Mouse (Mus musculus): Measurements from ENCODE around the gene Bahcc1. TPM values are rescaled to one million over a fixed set of nuclear protein-coding genes. Genes with fewer than 3 reads are reported as not detected.

Gene Bahcc1
- polyA plus RNA-seq, 1 experiment: 10.1 TPM

GRCm38 (mm10) chr11:120307566-120308430 is 75.1 kb downstream of the Bahcc1 start:
- Histone ChIP-seq H3K27ac (ENCODE audit: insufficient read depth, low read length) (no peak overlapping the region), H3K4me1 (ENCODE audit: control insufficient read depth, insufficient read depth, low read length) (peaks cover 9% of the 10 kb centered on the region), H3K4me3 (ENCODE audit: insufficient read depth, low read length) (no peak overlapping the region)
- TF ChIP-seq CTCF (IDR thresholded peaks at IDR 0.05; ENCODE audit: extremely low read depth, insufficient read depth, low read length) (peak; percentile 95), POLR2A (IDR thresholded peaks at IDR 0.05; ENCODE audit: extremely low read depth, insufficient read depth, low read length) (no peak)

GRCm38 (mm10) chr11:120308441-120309320 is 75.9 kb downstream of the Bahcc1 start:
- H3K4me1 ChIP-seq (ENCODE audit: control insufficient read depth, insufficient read depth, low read length): peaks cover 9% of the 10 kb centered on the region
- no peak overlapping the region for H3K27ac ChIP-seq (ENCODE audit: insufficient read depth, low read length)
- H3K4me3 ChIP-seq (ENCODE audit: insufficient read depth, low read length): no peak overlapping the region
- no peak for TF ChIP-seq CTCF (IDR thresholded peaks at IDR 0.05; ENCODE audit: extremely low read depth, insufficient read depth, low read length)
- no peak for TF ChIP-seq POLR2A (IDR thresholded peaks at IDR 0.05; ENCODE audit: extremely low read depth, insufficient read depth, low read length)

GRCm38 (mm10) chr11:120310813-120311312 is 78.1 kb downstream of the Bahcc1 start:
- H3K27ac ChIP-seq (ENCODE audit: insufficient read depth, low read length): no peak overlapping the region
- H3K4me3 ChIP-seq (ENCODE audit: insufficient read depth, low read length): peak overlapping the region; percentile 40
- TF ChIP-seq POLR2A (IDR thresholded peaks at IDR 0.05; ENCODE audit: extremely low read depth, insufficient read depth, low read length): peak; percentile 85
- no peak for TF ChIP-seq CTCF (IDR thresholded peaks at IDR 0.05; ENCODE audit: extremely low read depth, insufficient read depth, low read length)
- peaks cover 4% of the 10 kb centered on the region for H3K4me1 ChIP-seq (ENCODE audit: control insufficient read depth, insufficient read depth, low read length)

- TF ChIP-seq CTCF (IDR thresholded peaks at IDR 0.05; ENCODE audit: extremely low read depth, insufficient read depth, low read length): no peak
- TF ChIP-seq POLR2A (IDR thresholded peaks at IDR 0.05; ENCODE audit: extremely low read depth, insufficient read depth, low read length): no peak
- peaks cover 3% of the 10 kb centered on the region; the same call in 1 of the 2 replicates for H3K4me1 ChIP-seq (ENCODE audit: control insufficient read depth, insufficient read depth, low read length)
- H3K4me3 ChIP-seq (ENCODE audit: insufficient read depth, low read length): peak overlapping the region; percentile 40; the same call in 1 of the 2 replicates
- no peak overlapping the region for H3K27ac ChIP-seq (ENCODE audit: insufficient read depth, low read length)
Measured at GRCm38 (mm10) chr11:120311561-120311960, 78.8 kb downstream of the Bahcc1 start.

GRCm38 (mm10) chr11:120312069-120312468 is 79.3 kb downstream of the Bahcc1 start:
- Histone ChIP-seq H3K4me3 (ENCODE audit: insufficient read depth, low read length) (no peak overlapping the region), H3K4me1 (ENCODE audit: control insufficient read depth, insufficient read depth, low read length) (peaks cover 3% of the 10 kb centered on the region; the same call in 1 of the 2 replicates), H3K27ac (ENCODE audit: insufficient read depth, low read length) (no peak overlapping the region)
- TF ChIP-seq POLR2A (IDR thresholded peaks at IDR 0.05; ENCODE audit: extremely low read depth, insufficient read depth, low read length) (no peak), CTCF (IDR thresholded peaks at IDR 0.05; ENCODE audit: extremely low read depth, insufficient read depth, low read length) (no peak)

- Histone ChIP-seq H3K4me3 (ENCODE audit: insufficient read depth, low read length) (no peak overlapping the region), H3K27ac (ENCODE audit: insufficient read depth, low read length) (no peak overlapping the region), H3K4me1 (ENCODE audit: control insufficient read depth, insufficient read depth, low read length) (peaks cover 3% of the 10 kb centered on the region; the same call in 1 of the 2 replicates)
- TF ChIP-seq POLR2A (IDR thresholded peaks at IDR 0.05; ENCODE audit: extremely low read depth, insufficient read depth, low read length) (no peak), CTCF (IDR thresholded peaks at IDR 0.05; ENCODE audit: extremely low read depth, insufficient read depth, low read length) (no peak)
Measured at GRCm38 (mm10) chr11:120313906-120314685, 81.3 kb downstream of the Bahcc1 start.

GRCm38 (mm10) chr11:120314721-120315415 is 82.1 kb downstream of the Bahcc1 start:
- Histone ChIP-seq H3K4me3 (ENCODE audit: insufficient read depth, low read length) (peak overlapping the region; percentile 1; the same call in 1 of the 2 replicates), H3K4me1 (ENCODE audit: control insufficient read depth, insufficient read depth, low read length) (peaks cover 3% of the 10 kb centered on the region; the same call in 1 of the 2 replicates), H3K27ac (ENCODE audit: insufficient read depth, low read length) (0 out of 2 replicates have a peak overlapping the region, but pooled peaks have one; percentile 80)
- no peak for TF ChIP-seq CTCF (IDR thresholded peaks at IDR 0.05; ENCODE audit: extremely low read depth, insufficient read depth, low read length)
- TF ChIP-seq POLR2A (IDR thresholded peaks at IDR 0.05; ENCODE audit: extremely low read depth, insufficient read depth, low read length): no peak

- Histone ChIP-seq H3K27ac (ENCODE audit: insufficient read depth, low read length) (peak overlapping the region; percentile 80; the same call in 1 of the 2 replicates), H3K4me3 (ENCODE audit: insufficient read depth, low read length) (peak overlapping the region; percentile 1; the same call in 1 of the 2 replicates), H3K4me1 (ENCODE audit: control insufficient read depth, insufficient read depth, low read length) (peaks cover 3% of the 10 kb centered on the region; the same call in 1 of the 2 replicates)
- TF ChIP-seq CTCF (IDR thresholded peaks at IDR 0.05; ENCODE audit: extremely low read depth, insufficient read depth, low read length): no peak
- TF ChIP-seq POLR2A (IDR thresholded peaks at IDR 0.05; ENCODE audit: extremely low read depth, insufficient read depth, low read length): no peak
Measured at GRCm38 (mm10) chr11:120315416-120315761, 82.6 kb downstream of the Bahcc1 start.

Measured in cortical plate, adult 2 months (tissue).